Mouse (Mus musculus): Measurements from ENCODE around the gene Tet2.

Tet2 gene

GRCm38 (mm10) chr3:133435774-133436148 lies 109.2 kb downstream of the Tet2 start:
- DNase-seq: no peak

- no peak for DNase-seq
Measured at GRCm38 (mm10) chr3:133435141-133435773, 109.7 kb downstream of the Tet2 start.

GRCm38 (mm10) chr3:133429394-133430173 lies 115.4 kb downstream of the Tet2 start:
- DNase-seq: no peak

GRCm38 (mm10) chr3:133428003-133428402 lies 116.9 kb downstream of the Tet2 start:
- DNase-seq: no peak

- DNase-seq: no peak
Measured at GRCm38 (mm10) chr3:133423073-133423472, 121.9 kb downstream of the Tet2 start.

GRCm38 (mm10) chr3:133414747-133415146 lies 130.2 kb downstream of the Tet2 start:
- DNase-seq: no peak

Data from cerebellum, postnatal 10 days (tissue).